Mouse (Mus musculus) MEL-GATA-1-ER (cell line): ENCODE measurements around the gene Eif3d.
A peak's percentile ranks its signal among the peaks of the same experiment; 100 is the strongest.

Experiments used
- DNase-seq: peaks from one replicate; pipeline ENCODE4 v3.0.0-alpha.2; 2012; ENCODE audit warnings: low read depth; ENCODE audit errors: extremely low read depth

The Eif3d gene

DNA sequence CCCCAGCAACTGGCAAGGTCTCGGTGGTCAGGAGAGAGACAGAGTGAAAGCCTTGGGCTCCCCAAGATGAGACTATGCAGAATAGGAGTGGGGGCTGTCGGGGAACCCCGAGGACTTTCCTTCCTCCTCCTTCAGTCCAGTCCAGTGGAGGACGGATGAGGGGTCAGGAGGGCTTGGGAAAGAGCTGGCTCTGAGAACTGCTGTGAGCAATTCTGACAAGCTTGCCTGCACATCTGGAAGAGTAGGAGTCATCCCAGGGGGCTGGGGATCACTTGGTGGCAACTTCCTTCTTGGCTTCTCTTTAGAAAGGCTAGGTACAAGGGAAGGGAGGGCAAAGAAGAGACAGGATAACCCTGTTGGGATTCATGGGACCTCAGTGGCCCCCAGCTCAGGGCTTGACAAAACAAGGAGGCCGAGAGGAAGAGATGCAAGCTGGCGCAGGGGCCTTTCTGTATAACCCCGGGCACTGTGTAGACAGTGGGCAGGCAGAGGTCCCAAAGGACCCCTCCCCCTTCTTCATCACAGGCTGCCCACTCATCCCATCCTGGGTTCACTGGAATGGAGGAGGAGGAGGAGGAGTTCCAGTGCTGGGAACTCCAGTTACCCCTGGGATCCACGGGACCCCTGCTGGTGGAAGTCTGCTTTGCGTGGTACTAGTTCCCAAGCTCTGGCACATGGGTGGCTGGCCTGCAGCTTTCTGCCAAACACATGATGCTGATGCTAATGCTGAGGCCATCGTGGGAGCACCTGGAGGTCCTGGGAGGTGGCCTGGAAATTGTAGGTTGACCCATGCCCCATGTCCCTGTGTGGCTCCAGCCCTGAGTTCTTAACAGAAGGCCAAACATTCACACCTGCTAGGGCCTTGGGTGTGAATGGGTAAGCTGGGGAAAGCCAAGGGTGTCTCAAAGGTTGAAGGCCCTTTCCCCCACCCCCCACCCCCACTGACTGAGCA lies 49.8 kb downstream of the Eif3d start:
- DNase-seq, result no peak

DNA sequence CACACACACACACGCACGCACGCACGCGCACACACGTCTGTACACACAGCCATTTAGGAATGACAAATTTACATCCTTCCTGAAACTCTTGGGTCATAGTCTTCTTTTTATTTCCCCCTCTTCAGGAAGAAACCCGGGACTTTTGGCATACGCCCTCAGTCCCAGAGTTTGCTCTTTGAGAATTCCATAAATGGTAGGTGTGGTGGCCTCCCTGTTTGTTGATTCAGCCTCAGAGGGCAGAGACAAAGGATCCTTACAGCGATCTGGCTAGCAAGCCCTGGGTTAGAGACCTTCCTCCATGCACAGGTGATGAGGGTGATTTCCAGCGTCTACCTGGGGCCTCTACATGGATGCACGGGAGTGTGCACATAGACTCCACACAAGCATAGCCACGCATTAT lies 51.2 kb downstream of the Eif3d start:
- DNase-seq, result no peak

DNA sequence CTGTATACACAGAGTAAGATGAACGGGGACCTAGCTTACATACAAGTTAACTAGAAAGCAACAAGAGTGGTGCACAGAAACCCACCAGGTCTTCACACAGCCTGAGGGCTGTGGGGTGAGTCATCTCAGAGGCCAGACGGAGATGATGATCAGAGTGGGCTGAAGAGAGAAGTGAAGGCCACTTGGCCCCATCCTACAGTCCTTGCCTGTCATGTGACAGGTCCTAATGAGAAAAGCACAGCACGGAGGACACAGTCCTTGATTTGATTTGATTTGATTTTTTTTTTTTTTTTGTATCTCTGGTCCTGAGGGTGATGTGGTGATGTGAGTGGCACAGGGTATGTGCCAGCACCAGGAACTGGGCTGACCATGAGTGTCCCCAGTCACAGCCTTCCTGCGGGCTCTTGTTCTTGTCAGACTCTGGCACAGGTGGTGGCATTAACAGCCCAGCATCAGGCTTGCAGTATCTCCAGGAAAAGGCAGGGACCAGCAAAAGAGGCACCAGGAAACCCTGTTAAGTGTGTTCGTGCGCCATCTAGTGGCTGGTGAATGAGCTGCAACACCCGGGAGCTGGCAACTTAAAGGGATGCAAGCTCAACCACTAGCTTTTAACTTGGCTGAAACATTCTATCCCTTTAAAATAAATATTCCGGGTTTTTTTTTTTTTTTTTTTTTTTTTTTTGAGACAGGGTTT lies 53.6 kb downstream of the Eif3d start:
- DNase-seq, result peak; percentile 62

DNA sequence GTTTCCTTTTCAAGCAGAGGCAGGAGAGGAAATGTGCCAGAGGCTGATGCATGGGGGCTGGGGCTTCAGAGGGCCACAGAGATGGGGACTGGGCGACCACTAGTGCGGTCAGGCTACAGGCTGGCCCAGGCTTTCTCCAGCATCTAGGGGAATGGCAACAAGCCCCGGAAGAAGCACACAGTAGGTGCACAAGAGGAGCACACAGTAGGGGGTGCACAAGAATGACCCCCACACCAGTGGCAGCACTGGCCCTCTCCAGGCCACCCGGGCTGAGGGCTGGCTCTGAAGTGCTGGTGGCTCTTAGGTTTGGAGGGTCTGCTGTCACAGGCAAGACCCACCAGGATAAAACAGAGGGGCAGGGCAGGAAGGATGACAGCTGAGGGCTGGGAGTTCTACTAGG lies 55.3 kb downstream of the Eif3d start:
- no peak for DNase-seq

DNA sequence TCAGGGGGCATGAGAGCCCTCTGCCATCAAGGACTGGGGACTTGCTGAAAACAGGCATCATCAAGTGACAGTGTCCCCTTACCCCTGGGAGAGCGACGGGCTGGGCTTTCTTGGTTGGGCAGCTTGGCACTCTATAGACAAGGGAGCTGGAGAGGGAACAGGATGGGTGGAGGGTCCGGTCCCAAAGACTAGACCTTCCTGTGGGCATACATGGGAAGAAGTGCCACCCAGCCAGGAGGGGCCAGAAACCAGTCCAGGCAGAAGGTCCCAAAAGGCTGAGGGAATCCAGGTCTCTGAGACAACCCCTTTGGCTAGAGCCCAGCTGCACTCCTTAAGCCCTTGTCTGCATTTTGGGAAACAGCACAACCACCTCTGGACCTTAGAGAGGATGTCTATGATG lies 56.1 kb downstream of the Eif3d start:
- DNase-seq, result no peak

DNA sequence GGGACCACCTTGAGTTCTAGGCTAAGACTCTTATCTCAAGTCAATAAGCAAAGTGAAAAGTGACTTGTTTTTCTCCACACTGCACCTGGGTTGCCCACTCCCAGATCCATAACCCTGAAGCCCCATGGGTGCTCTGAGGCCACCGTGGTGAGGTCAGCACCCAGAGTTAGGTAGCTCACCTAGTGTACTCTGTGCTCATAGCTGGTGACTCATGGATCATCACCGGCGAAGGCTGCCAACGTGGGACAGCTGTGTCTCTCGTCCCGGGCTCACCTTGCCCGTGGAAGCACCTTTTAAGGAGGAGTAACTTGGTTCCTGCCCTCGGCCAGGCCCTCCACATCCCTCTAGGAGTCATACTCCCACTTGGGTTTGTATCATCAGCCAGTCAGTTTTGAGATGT lies 57.6 kb downstream of the Eif3d start:
- DNase-seq, result no peak

DNA sequence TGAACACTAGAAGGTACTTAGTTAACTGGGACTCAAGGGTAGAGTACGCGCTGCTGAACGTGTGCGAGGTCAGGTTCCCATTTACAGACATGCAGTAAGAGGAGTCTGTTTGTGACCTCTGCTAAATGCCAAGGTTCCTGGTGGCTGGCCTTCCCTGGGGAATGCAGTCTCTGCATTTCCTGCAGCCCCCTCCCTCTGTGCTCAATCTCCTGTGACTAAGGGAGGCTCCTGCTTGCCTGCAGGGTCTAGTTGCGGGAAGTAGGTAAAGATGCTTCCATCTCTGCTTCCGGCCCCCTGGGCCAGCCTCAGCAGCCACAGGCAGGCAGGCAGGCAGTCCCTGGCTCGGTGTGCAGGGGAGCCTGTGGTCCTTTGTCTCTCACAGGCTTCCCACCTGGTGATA lies 58.0 kb downstream of the Eif3d start:
- no peak for DNase-seq

DNA sequence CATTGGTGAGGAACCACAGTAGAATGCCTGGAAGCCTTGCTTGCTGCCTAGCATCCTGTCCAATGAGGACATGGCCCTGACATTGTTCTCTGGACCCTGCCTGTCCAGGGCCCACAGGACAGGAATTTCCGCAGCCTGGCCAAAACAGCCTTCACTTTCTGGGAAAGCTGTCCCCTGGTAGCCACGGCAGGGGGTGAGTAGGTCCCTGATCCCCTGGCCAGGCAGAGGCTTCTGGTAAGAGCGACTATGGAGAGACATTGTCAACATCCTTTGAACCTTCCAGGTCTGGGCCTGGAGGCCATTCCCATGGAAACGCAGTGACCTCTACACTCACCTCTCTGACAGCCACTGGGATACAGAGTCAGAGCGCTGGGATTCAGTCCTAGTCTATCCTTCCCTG lies 58.6 kb downstream of the Eif3d start:
- no peak for DNase-seq

DNA sequence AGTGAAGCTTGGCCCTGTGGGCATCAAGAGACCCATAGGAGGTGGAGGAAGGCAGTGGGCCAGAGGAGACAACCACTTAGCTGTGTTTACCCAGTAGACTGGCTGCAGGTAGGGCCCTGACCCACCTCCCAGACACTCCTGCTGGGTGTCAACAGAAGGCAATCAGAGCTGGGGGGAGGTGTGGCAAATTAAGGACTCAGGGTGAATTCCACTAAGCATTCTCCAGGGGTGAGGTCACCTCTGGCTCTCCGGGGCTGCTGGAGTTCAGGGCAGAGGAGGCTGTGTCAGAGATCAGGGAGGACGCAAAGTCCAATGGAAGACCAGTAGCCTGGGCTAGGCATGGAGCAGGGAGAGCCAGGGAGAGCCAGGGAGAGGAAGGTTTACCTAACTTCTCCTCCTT lies 59.5 kb downstream of the Eif3d start:
- DNase-seq, result no peak
